Mouse (Mus musculus): ENCODE measurements around the gene Fam204a. TPM values are rescaled to one million over a fixed set of nuclear protein-coding genes. Genes with fewer than 3 reads are reported as not detected.

Gene Fam204a
- total and polyA plus RNA-seq, 3 experiments = 9.3 to 76.5 (median 37.7) TPM

- Histone ChIP-seq H3K36me3 (replicated peaks) (no peaks in the 10 kb centered on the region), H3K4me3 (ENCODE audit: low read depth, low read length) (no peak overlapping the region), H3K9me3 (replicated peaks) (no peaks in the 10 kb centered on the region), H3K4me1 (ENCODE audit: insufficient read depth, low read depth, low read length) (no peaks in the 10 kb centered on the region), H3K27me3 (ENCODE audit: insufficient read depth, low read length) (peaks cover 2% of the 10 kb centered on the region; the same call in 1 of the 2 replicates)
- no peak for ATAC-seq (ENCODE audit: extremely low read depth, insufficient number of reproducible peaks, low FRiP score, poor library complexity, severe bottlenecking)
- no peak for TF ChIP-seq GATA1 (IDR thresholded peaks at IDR 0.05; ENCODE audit: borderline replicate concordance, low read length)
- TF ChIP-seq TAL1 (conservative IDR thresholded peaks at IDR 0.05; ENCODE audit: low read depth, low read length) = no peak
- TF ChIP-seq CTCF (IDR thresholded peaks at IDR 0.05; ENCODE audit: low read depth, low read length) = no peak
- no peak for TF ChIP-seq GATA2 (IDR thresholded peaks at IDR 0.05; ENCODE audit: borderline replicate concordance, low read depth, low read length)
- TF ChIP-seq POLR2AphosphoS5 (IDR thresholded peaks at IDR 0.05; ENCODE audit: insufficient replicate concordance, low read depth, low read length) = no peak
- DNase-seq (ENCODE audit: low spot score) = no peak
Observed at GRCm38 (mm10) chr19:60155266-60155665, 71.2 kb downstream of the Fam204a start.

- no peaks in the 10 kb centered on the region for H3K36me3 ChIP-seq (replicated peaks)
- H3K4me3 ChIP-seq (ENCODE audit: low read depth, low read length) = no peak overlapping the region
- DNase-seq (ENCODE audit: low spot score) (no peak), ATAC-seq (ENCODE audit: extremely low read depth, insufficient number of reproducible peaks, low FRiP score, poor library complexity, severe bottlenecking) (no peak)
- H3K9me3 ChIP-seq (replicated peaks) = no peaks in the 10 kb centered on the region
- H3K4me1 ChIP-seq (ENCODE audit: insufficient read depth, low read depth, low read length) = no peaks in the 10 kb centered on the region
- peaks cover 13% of the 10 kb centered on the region for H3K27me3 ChIP-seq (ENCODE audit: insufficient read depth, low read length)
- TF ChIP-seq GATA2 (IDR thresholded peaks at IDR 0.05; ENCODE audit: borderline replicate concordance, low read depth, low read length) (no peak), TAL1 (conservative IDR thresholded peaks at IDR 0.05; ENCODE audit: low read depth, low read length) (no peak), GATA1 (IDR thresholded peaks at IDR 0.05; ENCODE audit: borderline replicate concordance, low read length) (no peak), CTCF (IDR thresholded peaks at IDR 0.05; ENCODE audit: low read depth, low read length) (no peak), POLR2AphosphoS5 (IDR thresholded peaks at IDR 0.05; ENCODE audit: insufficient replicate concordance, low read depth, low read length) (no peak)
Observed at GRCm38 (mm10) chr19:60153096-60153495, 73.4 kb downstream of the Fam204a start.

GRCm38 (mm10) chr19:60150056-60150455 is 76.4 kb downstream of the Fam204a start:
- Histone ChIP-seq H3K36me3 (replicated peaks) (no peaks in the 10 kb centered on the region), H3K4me3 (ENCODE audit: low read depth, low read length) (no peak overlapping the region), H3K27me3 (ENCODE audit: insufficient read depth, low read length) (peaks cover 18% of the 10 kb centered on the region), H3K4me1 (ENCODE audit: insufficient read depth, low read depth, low read length) (no peaks in the 10 kb centered on the region), H3K9me3 (replicated peaks) (no peaks in the 10 kb centered on the region)
- ATAC-seq (ENCODE audit: extremely low read depth, insufficient number of reproducible peaks, low FRiP score, poor library complexity, severe bottlenecking) (no peak), DNase-seq (ENCODE audit: low spot score) (no peak)
- no peak for TF ChIP-seq TAL1 (conservative IDR thresholded peaks at IDR 0.05; ENCODE audit: low read depth, low read length)
- TF ChIP-seq POLR2AphosphoS5 (IDR thresholded peaks at IDR 0.05; ENCODE audit: insufficient replicate concordance, low read depth, low read length) = no peak
- no peak for TF ChIP-seq GATA2 (IDR thresholded peaks at IDR 0.05; ENCODE audit: borderline replicate concordance, low read depth, low read length)
- TF ChIP-seq CTCF (IDR thresholded peaks at IDR 0.05; ENCODE audit: low read depth, low read length) = no peak
- TF ChIP-seq GATA1 (IDR thresholded peaks at IDR 0.05; ENCODE audit: borderline replicate concordance, low read length) = no peak

- DNase-seq (ENCODE audit: low spot score) = no peak
- H3K4me1 ChIP-seq (ENCODE audit: insufficient read depth, low read depth, low read length) = peaks cover 5% of the 10 kb centered on the region
- TF ChIP-seq GATA2 (IDR thresholded peaks at IDR 0.05; ENCODE audit: borderline replicate concordance, low read depth, low read length) (no peak), POLR2AphosphoS5 (IDR thresholded peaks at IDR 0.05; ENCODE audit: insufficient replicate concordance, low read depth, low read length) (no peak), GATA1 (IDR thresholded peaks at IDR 0.05; ENCODE audit: borderline replicate concordance, low read length) (no peak), TAL1 (conservative IDR thresholded peaks at IDR 0.05; ENCODE audit: low read depth, low read length) (no peak), CTCF (IDR thresholded peaks at IDR 0.05; ENCODE audit: low read depth, low read length) (no peak)
- no peak overlapping the region for H3K4me3 ChIP-seq (ENCODE audit: low read depth, low read length)
- H3K36me3 ChIP-seq (replicated peaks) = no peaks in the 10 kb centered on the region
- peaks cover 18% of the 10 kb centered on the region for H3K27me3 ChIP-seq (ENCODE audit: insufficient read depth, low read length)
- no peak for ATAC-seq (ENCODE audit: extremely low read depth, insufficient number of reproducible peaks, low FRiP score, poor library complexity, severe bottlenecking)
- H3K9me3 ChIP-seq (replicated peaks) = no peaks in the 10 kb centered on the region
Observed at GRCm38 (mm10) chr19:60149078-60149960, 77.2 kb downstream of the Fam204a start.

Other genes with a start within 250 kb of the Fam204a start
- not detected in 2 replicates for gene Prlhr, start 241.6 kb upstream of the Fam204a start, total RNA-seq (2014; fragmentation: Nextera tagmentation)
- gene Prlhr, start 241.6 kb upstream of the Fam204a start, total RNA-seq (2017) = 0.16 TPM in 1 of 2 replicates, not detected in the other
- gene Prlhr, start 241.6 kb upstream of the Fam204a start, polyA plus RNA-seq (2012) = not detected in 2 replicates